Mouse (Mus musculus): ENCODE data around the gene Nkd1.

Nkd1 gene

DNA sequence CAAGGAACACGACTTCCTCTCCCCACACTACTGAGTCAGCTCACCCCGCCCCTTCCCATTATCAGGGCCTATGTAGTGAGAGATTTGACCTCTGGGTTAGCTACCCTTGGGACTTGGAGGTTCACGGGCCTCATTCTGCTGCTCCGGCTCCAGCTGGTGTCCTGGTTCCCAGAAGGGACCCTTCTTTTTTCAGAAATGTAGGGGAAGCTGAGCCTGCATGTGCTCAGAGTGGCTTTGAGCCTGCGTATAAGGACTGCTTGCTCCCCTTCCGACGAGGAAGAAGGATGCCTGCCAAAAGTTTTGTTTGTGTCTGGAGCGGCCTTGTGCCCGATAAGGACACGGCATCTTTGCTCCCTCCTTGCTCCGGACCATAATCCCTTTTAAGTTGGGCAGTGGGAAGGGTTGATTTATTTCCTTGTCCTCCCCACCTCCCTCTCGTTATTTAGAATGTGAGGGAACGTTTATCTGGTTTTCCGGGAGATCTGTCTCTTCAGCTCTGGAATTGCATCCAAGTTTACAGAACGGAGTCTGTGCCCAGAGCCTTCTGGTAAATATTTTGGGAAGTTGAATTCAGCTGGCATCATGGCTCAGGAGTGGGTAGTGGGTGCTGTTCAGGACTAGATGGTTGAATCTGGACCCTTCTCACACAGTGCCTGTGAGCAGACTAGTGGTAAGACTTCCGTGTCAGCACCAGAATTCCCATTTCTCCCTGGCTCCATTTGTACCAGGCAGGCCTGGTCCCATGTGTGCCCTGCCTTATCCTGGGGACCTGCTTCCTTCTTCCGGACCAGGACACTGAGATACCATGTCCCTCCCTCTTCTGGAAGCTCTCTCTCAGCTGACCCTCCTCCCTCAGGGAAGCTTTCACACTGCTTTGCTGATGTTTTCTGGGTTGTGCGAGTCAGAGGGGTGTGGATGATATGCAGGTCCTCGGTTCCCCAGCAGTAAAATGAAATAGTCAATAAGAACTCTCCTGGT is 17.1 kb downstream of the Nkd1 start:
- no peak for DNase-seq (ENCODE audit: low spot score in 2 of 2)

DNA sequence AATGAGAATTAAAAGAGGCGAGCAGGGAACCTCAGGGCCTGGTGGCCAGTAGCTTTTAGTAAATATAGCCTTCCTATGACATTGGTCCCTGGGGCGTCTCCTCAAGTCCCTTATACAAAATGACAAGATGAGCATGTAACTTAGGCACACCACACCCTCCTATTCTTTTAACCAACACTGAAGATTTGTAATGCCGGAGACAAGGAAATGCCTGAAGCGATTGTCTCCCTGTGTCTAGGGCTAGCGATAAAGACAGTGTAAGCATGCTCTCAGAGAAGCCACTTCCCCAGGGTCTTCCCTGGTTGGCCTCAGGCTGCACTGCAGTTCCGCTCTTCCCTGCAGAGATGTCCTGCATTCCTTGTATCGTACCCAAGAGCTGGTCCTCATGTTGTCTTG is 17.8 kb downstream of the Nkd1 start:
- no peak for DNase-seq (ENCODE audit: low spot score in 2 of 2)

DNA sequence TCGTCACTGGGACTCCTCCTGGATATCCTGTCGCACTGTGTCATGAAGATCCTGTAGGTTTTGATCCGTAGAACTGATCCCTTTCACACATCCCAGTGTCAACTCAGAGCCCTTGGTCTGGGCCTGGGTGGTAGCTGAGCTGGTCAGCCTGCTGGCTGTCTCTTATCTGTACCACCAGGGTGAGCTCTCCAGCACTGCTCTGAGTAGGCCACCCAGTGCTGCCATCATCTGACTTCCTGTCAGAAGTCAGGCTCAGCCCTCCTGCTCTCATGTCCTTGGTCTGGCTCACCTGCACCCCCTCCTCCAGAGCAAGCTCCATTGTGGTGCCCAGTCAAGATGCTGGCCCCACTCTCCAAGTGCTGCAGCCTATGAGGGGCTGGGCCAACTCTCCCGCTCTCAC is 18.8 kb downstream of the Nkd1 start:
- DNase-seq (ENCODE audit: low spot score in 2 of 2) = no peak

DNA sequence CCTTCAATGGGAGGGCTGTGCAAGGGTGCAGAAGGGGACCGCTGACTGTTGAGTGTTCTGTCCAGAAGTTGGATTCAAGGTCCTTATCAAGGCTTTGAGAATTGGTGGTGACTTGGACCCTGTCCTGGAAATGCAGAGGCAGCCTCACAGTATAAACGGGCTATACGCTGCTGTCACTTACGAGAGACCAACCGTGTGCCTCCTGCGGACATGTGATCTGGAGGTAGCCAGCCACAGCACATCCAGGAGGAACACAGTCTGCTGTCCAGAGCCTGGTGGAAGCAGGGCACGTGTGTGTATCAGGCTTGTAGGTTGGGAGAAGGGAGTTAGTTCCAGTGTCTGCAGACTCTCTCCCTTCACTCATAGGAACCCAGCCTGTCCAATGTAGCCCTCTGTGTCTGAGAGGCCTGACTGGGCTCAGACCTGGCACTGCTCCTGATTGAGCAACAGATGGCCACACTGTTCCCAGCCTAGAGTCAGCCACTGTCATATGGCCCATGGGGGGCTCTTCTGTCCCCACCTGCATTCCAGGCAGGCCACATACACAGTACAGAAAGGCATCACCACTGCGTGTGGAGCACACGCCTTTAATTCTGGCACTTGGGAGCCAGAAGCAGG is 21.6 kb downstream of the Nkd1 start:
- no peak for DNase-seq (ENCODE audit: low spot score in 2 of 2)

DNA sequence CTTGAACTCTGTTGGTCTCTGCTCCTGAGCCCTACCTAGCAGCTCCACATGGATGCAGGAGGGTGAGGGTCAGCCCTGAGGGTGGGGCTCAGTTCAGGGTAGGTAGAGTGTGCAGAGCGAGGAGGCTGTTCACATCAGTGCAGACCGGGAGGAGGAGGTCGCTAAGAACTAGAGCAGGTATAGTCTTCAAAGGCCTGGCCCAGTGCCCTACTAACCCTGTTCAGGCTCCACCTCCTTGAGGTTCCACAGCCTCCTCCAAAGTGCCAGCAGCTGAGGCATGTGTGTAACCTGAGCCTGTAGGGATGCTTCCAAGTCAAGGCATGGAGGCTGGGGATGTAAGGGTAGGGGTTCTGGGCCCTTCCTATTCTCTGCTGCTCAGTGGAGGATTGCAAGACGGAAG is 23.5 kb downstream of the Nkd1 start:
- no peak for DNase-seq (ENCODE audit: low spot score in 2 of 2)

DNA sequence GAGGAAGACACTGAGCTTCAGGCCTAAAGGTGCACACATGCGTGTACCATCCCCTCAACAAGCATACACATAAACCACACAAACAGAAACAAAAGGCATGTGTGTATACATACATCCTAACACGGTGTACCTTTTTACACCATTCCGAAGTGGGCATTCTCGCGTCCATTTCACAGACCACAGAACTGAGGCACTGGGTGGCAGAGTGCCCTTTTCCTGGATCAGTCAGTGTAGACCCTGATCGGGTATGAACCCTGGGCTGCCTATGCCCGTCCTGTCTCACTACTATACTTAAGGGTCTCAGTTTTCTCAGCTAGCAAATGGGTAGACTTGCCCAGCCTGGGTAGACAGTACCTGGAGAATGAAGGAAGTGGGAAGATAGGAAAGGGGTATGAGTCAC is 24.3 kb downstream of the Nkd1 start:
- DNase-seq (ENCODE audit: low spot score in 2 of 2) = no peak

DNA sequence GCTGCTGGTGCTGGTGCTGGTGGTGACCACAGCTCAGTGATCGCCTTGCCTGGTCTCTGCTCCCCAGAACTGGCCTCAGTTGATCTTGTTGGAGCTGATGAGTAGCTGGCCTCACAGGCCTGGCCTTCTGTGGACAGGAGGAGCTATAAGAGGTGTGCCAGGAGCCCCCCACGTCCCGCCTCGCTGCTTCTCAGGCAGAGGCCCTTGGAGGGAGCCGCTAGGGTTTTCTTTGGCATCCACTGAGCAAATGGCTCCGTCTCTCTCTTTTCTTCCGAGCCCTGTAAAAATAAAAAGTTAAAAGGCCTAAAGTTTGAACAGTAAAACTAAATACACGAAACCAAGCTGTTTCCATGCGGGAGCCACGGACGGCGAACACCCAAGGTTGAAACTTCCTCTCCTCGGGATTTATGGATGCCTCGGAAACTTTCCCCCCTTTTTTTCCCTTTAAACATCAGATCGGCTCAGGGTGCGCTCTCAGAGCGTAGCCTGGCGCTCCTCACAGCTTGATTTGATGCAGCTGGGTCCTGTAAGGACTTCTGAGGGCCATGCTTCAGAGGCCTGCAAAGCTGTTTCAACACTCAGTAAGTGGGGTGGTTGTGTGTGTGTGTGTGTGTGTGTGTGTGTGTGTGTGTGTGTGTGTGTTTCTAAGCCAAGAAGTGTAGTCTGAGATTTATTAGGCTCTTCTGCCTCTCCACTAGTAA is 25.0 kb downstream of the Nkd1 start:
- no peak for DNase-seq (ENCODE audit: low spot score in 2 of 2)

DNA sequence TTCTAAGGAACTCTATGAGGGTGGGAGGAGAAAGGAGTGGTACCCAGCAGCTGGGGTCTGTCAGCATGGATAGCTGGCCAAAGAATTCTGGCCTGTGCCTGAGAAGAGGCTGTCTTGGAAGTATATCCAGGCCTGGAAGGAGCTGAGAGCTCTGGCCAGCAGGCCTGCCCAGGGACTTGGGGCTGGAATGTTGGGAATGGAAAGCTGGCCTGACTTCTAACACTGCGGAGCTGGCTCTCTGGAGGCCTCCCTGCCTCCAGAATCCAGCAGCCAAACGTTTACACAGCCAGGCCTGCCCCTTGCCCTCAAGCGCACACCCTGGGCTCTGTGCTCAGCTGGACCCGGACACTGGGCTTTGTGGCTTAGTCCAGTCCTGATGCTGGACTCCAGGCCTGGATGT is 34.5 kb downstream of the Nkd1 start:
- DNase-seq (ENCODE audit: low spot score in 2 of 2) = peak in 1 of 2 experiments; percentile 12

DNA sequence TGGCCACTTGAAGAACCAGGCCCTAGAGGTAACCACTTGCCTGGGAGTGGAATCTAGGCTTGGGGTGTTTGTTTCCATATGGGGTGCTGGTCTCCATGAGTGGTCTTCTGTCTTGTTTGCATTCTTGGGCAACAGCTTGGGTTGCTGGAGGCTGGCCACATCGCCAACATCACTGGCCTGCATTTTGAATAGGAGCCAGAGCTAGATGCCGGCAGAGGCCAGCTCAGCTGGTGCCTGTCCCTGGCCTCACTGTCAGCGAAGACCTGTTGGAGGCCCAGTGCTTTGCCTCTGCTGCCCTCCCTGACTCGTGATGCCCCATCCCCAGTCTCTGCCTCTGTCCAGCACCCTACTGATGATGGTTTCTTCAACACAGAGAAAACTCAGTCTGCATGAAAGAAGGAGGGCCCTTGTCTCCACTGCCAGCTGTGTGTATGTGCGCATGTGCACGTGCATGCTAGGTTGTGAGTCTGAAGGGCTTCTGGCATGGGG is 38.9 kb downstream of the Nkd1 start:
- DNase-seq (ENCODE audit: low spot score in 2 of 2) = no peak

DNA sequence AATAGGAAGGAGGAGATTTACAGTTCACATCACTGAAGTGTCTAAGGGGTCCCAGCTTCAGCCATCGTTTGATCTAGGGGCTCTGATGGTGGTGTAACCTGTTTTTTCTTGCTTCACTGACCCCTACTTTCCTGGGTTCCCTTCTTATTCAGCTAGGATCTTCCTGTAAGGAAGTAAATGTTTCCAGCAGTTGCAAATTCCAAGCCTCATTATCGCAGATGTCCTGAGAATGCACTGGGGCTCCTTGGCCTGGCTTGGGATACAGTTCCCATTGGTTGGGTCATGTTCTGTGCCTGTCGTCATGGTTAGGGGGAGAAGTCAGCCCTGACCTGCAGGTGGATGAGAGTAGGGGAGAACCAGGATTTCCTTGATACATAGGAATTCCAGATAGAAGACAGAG is 40.2 kb downstream of the Nkd1 start:
- DNase-seq (ENCODE audit: low spot score in 2 of 2) = no peak

DNA sequence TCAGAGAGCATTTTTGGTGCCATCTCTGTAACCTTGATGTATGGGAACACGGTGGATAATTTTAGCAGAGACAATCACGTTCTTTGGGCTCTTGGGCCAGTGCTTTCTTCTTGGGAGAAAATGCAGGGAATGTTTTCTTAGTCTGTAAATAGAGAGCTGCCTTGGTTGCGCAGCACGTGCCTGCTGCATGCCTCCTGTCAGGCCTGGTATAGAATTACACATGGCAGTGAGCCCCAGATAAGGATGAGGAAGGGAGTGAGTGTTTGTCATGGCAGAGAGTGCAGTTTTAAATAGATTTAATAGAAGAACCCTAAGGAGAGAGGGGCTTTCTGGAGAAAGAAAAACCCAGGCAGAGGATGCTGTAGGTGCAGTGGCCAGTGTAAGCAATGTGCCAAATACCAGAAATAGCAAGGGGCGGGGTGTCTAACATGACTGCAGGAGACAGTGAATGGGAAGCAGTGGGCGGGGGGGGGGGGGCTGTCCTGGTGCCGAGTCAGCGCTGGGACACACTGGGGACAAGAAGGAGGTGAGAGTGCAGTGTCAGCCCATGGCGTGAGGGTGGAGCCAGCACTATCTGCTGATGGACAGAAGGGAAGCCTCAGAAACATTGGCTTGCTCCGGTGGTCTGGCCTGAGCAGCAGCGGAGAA is 43.2 kb downstream of the Nkd1 start:
- no peak for DNase-seq (ENCODE audit: low spot score in 2 of 2)

DNA sequence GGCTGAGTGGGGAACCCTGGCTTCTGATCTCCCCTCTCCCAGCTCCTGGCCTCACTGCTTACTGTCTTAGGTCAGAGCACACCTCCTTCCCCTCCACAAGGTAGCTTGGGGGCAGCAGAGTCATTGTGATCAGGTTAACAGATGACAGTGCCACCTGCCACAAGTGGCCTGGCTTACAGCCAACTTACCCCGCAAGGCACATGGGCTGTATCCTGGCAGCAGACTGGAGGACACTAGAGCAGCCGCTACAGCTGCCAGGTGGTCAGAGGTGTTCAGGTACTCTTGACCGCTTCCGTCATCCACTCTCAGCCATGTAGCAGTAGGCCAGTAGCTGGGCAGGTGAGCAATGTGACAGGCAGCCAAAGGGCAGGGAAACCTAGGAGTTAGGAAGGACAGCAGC is 45.0 kb downstream of the Nkd1 start:
- peak; percentile 72 to 75 for DNase-seq (ENCODE audit: low spot score in 2 of 2)

DNA sequence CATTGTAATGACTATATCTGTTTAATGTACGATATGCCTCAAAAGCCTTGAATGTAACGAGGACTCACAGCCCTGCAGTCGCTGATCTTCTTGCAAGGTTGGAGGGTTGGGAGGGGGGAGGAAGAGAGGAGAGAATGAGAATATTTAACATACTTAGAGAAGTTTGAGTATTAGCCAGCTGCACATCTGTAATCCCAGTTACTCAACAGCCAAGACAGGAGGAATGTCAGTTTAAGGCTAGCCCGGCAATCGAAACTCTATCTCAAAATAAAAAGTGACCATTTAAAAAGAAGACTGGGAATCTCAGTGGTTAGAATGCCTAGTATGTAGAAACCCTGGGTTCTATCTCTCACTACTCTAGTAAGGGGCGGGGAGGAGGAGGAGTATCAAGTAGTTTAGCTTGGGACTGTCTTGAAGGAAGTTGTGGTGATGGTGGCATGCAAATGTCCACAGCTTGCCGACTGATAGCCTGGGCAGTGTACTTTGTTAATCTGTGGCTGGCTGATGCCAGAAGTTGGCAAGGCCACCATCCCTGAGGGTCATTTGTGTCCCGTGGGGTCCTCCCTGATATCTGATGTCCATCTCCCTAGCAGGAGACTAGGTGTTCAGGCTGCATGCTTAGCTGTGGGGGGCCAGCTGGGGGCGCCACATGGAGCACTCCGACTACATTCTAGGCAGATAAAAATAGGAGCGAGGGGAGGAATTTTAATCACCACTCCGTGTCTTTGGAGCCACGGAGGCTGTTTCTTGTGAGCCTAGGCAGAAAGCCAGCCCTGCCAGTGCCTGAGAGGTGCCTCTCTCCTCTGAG is 46.4 kb downstream of the Nkd1 start:
- peak; percentile 67 to 73 for DNase-seq (ENCODE audit: low spot score in 2 of 2)

DNA sequence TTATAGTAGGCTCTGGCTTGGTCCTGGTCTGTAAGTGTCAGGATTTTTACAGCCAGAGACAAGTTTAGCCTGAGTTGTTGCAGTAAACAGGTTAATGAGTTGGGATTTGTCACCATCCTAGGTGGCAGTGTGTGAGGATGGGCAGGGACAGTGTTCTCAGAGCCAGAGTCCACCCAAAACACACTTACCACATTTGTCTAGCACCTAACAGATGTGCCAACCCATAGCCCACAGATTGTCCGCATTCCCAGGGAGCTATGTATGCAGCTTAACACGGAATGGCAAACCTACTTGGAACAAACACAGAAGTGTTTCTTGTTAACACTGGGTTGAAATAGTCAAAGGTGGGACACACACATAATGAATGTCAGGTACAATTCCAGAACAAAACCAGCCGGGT is 47.1 kb downstream of the Nkd1 start:
- no peak for DNase-seq (ENCODE audit: low spot score in 2 of 2)

DNA sequence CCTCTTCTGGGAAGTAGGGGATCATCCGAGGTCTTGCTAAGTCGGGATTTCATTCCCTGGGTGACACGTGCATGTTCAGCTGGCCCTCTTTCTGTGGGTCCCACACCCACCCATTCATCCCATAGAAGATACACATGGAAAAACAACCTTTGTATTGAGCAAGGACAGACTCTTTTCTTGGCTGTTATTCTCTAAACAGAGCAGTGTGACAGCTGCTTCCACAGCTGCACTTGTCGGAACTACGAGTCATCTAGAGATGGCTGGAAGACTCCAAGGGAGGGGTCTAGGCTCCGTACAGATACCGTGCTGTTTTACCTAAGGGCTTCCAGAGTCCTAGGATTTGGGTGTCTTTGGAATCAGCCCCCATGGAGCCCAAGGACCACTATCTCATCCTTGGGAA is 48.2 kb downstream of the Nkd1 start:
- no peak for DNase-seq (ENCODE audit: low spot score in 2 of 2)

DNA sequence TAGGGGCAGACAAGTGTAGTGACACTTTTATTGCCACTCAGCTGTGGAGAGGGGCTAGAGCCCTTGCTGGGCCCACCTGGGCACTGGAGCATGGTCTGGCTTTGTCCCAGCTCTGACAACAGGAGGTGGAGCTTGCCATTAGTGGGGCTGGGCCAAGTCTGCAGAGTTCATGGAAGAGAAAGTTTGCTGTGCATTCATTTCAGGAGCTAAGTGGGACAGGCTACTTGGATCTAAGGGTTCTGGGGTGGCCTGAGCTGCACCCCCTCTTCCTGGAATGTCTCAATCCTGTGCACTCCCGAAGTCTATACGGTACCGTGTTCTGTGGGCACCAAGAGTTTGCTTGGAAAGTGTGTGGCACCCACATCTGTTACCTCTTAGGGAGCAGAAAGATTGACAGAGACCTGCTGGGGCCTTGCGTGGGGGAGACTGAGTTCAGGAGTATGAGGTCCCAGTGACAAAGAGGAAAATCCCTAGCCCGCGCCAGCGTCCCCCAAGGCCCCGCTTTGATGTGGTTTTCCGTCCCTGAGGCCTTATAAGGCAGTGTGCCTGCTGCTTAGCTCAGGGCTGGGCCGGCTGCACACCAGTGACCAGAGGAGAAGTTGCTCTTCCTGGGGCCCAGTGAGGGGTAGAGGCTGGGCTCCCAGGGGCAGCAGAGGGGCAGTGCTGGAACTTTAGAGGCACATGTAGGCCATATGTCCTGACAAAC is 49.3 kb downstream of the Nkd1 start:
- peak; percentile 75 to 76 for DNase-seq (ENCODE audit: low spot score in 2 of 2)

DNA sequence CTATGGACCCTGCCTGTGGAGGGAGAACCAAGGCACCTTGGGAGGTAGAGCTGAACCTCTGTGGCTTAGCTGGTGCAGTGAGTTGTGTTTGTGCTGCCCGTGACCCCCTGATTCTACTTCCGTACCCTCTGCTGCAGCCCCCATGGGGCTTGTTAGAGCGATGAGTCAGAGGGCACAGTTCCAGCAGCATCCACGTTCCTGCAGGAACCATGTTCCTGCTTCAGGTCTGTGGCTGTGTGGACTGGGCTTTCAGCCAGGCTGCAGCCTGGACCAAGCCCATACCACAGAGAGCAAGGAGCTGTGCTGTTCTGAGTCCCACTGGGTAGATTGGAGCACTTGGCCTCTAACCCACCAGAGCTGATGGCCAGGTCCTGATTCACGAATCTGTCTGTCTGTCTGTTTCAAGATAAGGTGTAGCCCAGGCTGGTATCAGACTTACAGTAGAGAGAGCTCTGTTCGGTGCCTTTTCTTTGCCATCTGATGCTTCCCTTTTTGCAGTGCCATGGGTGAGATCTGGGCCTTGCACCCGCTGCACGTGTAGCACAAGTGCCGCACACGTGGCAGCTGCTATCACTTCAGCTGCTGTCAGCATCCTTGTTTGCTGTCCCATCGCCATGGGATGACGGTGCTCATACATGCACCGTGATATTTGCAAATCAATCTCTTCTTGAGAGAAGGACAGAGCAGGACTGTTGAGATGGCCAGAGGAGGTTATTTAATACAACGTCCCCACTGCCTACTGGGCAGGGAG is 50.5 kb downstream of the Nkd1 start:
- peak in 1 of 2 experiments; percentile 8 for DNase-seq (ENCODE audit: low spot score in 2 of 2)

DNA sequence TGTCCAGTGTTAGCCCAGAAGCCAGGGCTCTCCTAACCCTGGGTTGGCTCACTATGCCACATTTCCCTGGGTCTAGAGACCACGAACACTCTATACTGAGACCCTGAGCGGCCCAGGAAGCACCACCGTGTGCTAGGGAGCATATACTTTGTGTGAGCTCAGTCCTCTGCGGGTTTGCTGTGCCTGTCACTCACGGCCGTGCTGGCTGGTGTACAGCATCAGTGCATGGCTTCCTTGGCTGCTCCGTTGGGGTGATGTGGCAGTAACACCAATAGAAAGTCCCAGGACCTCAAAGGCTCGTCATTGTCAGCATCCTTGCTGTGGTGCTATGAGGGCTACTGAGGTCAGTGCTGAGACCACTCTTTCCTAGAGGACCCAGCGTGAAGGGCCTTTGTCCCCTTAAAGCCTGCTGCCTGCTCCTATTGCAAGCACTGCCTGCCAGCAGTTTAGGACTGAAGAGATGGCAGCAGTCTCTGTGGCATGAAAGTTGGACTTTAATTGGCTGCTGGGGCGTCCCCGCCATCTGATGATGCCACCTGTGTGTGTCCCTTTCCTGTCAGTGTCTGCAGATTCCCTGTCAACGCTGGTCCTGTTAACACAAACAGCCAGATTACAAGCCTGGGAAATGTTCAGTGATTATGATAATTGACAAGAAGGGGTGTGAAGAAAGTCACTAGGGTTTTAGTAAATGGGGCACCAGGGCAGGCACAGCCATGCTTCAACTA is 51.2 kb downstream of the Nkd1 start:
- no peak for DNase-seq (ENCODE audit: low spot score in 2 of 2)
